Mouse (Mus musculus): ENCODE measurements around the gene Mrpl24. TPM values are rescaled to one million over a fixed set of nuclear protein-coding genes. Genes with fewer than 3 reads are reported as not detected.

Gene Mrpl24
- polyA plus RNA-seq, 1 experiment from 2014 or later: 71.4 TPM

DNA sequence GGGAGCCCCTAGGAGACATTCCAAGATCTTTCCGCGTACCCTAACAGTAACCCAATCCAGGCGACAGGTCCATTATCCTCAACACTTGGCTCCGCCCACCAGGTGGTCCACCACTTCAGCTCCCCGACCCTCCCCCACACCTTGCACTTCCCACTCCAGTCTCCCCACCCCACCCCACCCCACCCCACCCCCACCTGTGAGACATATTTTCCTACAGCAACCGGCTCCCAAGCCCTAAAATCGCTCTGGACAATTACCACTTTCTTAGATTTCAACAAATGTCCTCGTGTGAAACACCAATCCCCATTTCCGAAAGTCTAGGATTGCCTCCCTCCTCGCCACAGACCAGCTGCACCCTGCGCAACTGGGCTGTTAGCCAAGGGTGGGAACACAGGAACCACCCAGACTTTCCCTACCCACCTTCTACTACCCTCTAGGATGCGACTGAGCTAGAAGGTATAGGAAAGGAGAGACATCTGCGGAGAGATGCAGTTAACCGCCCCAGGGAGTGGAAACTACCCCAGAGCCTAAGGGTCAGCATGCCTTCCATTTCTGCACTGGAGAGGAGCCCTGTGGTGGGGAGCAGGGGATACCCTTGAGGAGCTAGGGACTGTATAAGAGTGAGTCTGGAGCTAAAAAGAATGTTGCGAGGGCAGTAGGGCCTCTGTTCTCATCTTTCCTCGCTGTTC lies 30.1 kb downstream of the Mrpl24 start:
- H3K36me3 ChIP-seq: peaks cover 21% of the 10 kb centered on the region
- H3K4me1 ChIP-seq: peaks cover 76% of the 10 kb centered on the region
- H3K27me3 ChIP-seq: no peaks in the 10 kb centered on the region
- H3K4me2 ChIP-seq (replicated peaks): peak overlapping the region; percentile 74
- H3K4me3 ChIP-seq: peak overlapping the region; percentile 56
- WGBS: 1% methylated on average over 16 of the region's 16 CpGs
- H3K27ac ChIP-seq: peak overlapping the region; percentile 97
- ATAC-seq (ENCODE audit: insufficient number of reproducible peaks, insufficient read depth, low FRiP score, low TSS enrichment): 0 out of 2 replicates have a peak, but pooled peaks have one; percentile 19
- H3K9me3 ChIP-seq: no peaks in the 10 kb centered on the region
- peak overlapping the region; percentile 69 for H3K9ac ChIP-seq

DNA sequence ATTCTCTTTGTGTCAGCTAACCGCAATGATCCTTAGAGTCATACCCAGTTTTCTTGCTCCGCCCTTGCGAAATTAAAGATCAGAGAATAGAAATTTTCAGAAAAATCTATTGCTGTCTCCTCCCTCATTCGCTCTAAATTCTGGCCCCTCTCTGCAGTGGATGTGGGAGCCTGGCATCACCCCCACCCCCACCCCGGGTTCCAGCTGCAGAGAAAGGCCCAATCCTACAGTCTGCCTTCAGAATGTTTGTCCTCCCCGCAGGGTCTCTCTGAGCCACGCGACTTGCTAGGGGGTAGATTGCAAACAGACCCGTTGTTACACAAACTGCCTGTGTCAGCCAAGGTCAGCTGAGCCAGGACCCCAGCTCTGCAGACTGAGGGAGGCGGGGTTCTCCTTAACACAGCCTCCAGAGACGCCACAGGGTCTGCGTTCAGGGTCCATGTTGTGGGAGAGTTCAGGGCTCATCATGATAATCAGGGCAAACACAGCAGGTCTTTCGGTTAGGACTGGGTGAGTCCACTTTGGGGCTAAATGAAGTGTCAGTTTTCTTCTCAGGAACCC lies 30.7 kb downstream of the Mrpl24 start:
- Histone ChIP-seq H3K9ac (peak overlapping the region; percentile 69), H3K4me3 (peak overlapping the region; percentile 56), H3K27me3 (no peaks in the 10 kb centered on the region), H3K4me1 (peaks cover 69% of the 10 kb centered on the region), H3K4me2 (replicated peaks) (peak overlapping the region; percentile 74), H3K27ac (peak overlapping the region; percentile 97), H3K9me3 (no peaks in the 10 kb centered on the region), H3K36me3 (peaks cover 24% of the 10 kb centered on the region)
- ATAC-seq (ENCODE audit: insufficient number of reproducible peaks, insufficient read depth, low FRiP score, low TSS enrichment): 0 out of 2 replicates have a peak, but pooled peaks have one; percentile 6
- 2% methylated on average over 13 of the region's 13 CpGs for WGBS

- Histone ChIP-seq H3K4me1 (peaks cover 50% of the 10 kb centered on the region), H3K4me2 (replicated peaks) (peak overlapping the region; percentile 74), H3K36me3 (peaks cover 24% of the 10 kb centered on the region), H3K9ac (peak overlapping the region; percentile 37; the same call in 1 of the 2 replicates), H3K4me3 (peak overlapping the region; percentile 56), H3K27ac (peak overlapping the region; percentile 69), H3K27me3 (no peaks in the 10 kb centered on the region), H3K9me3 (no peaks in the 10 kb centered on the region)
- WGBS: 24% methylated on average over 12 of the region's 12 CpGs
- ATAC-seq (ENCODE audit: insufficient number of reproducible peaks, insufficient read depth, low FRiP score, low TSS enrichment): no peak
These were observed 32.6 kb downstream of the Mrpl24 start for GRCm38 (mm10) chr3:87951946-87952345.

- Histone ChIP-seq H3K4me2 (replicated peaks) (peak overlapping the region; percentile 74), H3K9me3 (no peaks in the 10 kb centered on the region), H3K27me3 (no peaks in the 10 kb centered on the region), H3K4me1 (peaks cover 45% of the 10 kb centered on the region), H3K27ac (peak overlapping the region; percentile 69), H3K9ac (peak overlapping the region; percentile 37; the same call in 1 of the 2 replicates), H3K36me3 (peaks cover 24% of the 10 kb centered on the region), H3K4me3 (peak overlapping the region; percentile 56)
- ATAC-seq (ENCODE audit: insufficient number of reproducible peaks, insufficient read depth, low FRiP score, low TSS enrichment): no peak
- 2% methylated on average over 5 of the region's 5 CpGs for WGBS
These were observed 33.1 kb downstream of the Mrpl24 start for GRCm38 (mm10) chr3:87952440-87952839.

DNA sequence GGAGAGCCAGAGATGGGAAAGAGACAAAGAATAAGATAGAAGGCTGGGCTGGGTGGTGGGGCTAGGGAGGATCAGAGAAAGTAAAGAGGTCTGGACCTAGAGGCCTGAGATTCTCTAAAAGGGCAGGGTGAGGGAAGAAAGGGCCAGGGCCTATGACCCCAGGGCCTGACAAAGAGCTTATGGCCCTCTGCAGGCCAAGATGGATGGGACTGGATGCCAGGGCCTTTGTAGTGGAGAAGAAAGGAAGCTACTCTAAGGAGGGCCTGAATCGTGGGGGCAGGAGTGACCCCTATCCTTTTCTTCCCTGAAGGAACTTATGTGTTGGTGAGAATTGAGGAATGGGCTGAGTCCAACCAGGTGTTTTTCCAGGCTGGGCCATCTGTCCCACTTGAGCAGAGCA lies 38.8 kb downstream of the Mrpl24 start:
- peaks cover 27% of the 10 kb centered on the region; the same call in 1 of the 2 replicates for H3K4me1 ChIP-seq
- peaks cover 18% of the 10 kb centered on the region for H3K36me3 ChIP-seq
- whole genome bisulfite sequencing: 0% methylated on average over 1 of the region's 1 CpGs
- H3K27me3 ChIP-seq: no peaks in the 10 kb centered on the region
- no peak overlapping the region for H3K4me3 ChIP-seq
- H3K27ac ChIP-seq: peak overlapping the region; percentile 8; the same call in 1 of the 2 replicates
- H3K9me3 ChIP-seq: no peaks in the 10 kb centered on the region
- ATAC-seq (ENCODE audit: insufficient number of reproducible peaks, insufficient read depth, low FRiP score, low TSS enrichment): no peak
- H3K9ac ChIP-seq: no peak overlapping the region
- H3K4me2 ChIP-seq (replicated peaks): no peak overlapping the region

GRCm38 (mm10) chr3:87958476-87958875 lies 39.2 kb downstream of the Mrpl24 start:
- H3K9ac ChIP-seq: no peak overlapping the region
- H3K27ac ChIP-seq: peak overlapping the region; percentile 98; the same call in 1 of the 2 replicates
- peaks cover 27% of the 10 kb centered on the region; the same call in 1 of the 2 replicates for H3K4me1 ChIP-seq
- no peak for ATAC-seq (ENCODE audit: insufficient number of reproducible peaks, insufficient read depth, low FRiP score, low TSS enrichment)
- peaks cover 14% of the 10 kb centered on the region for H3K36me3 ChIP-seq
- no peaks in the 10 kb centered on the region for H3K9me3 ChIP-seq
- H3K4me3 ChIP-seq: no peak overlapping the region
- H3K27me3 ChIP-seq: no peaks in the 10 kb centered on the region
- WGBS: 9% methylated on average over 4 of the region's 4 CpGs
- H3K4me2 ChIP-seq (replicated peaks): no peak overlapping the region

DNA sequence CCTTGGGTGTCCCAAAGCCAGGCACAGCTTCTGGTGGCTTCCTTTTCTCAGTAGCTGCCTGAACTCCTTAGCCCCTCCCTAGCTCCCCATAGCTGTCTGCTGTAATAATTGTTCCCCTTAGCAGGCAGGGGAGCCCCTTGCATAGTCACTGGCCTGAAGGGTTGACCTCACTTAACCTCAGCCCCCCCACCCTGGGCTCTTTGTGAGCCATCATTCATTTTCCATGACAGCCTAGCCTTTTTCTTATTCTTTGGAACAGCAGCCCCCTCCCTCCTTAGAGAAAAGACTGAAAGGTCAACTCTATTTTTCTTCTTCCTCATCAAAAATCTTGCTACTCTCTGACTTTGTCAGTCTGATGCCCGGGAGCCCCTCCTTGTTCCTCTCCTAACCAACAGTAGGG lies 39.7 kb downstream of the Mrpl24 start:
- WGBS: 36% methylated on average over 1 of the region's 1 CpGs
- Histone ChIP-seq H3K9me3 (no peaks in the 10 kb centered on the region), H3K36me3 (peaks cover 9% of the 10 kb centered on the region), H3K27me3 (no peaks in the 10 kb centered on the region), H3K4me1 (peaks cover 27% of the 10 kb centered on the region; the same call in 1 of the 2 replicates), H3K27ac (peak overlapping the region; percentile 98), H3K9ac (no peak overlapping the region), H3K4me2 (replicated peaks) (no peak overlapping the region), H3K4me3 (no peak overlapping the region)
- no peak for ATAC-seq (ENCODE audit: insufficient number of reproducible peaks, insufficient read depth, low FRiP score, low TSS enrichment)

GRCm38 (mm10) chr3:87959371-87959770 lies 40.1 kb downstream of the Mrpl24 start:
- 0 out of 2 replicates have a peak overlapping the region, but pooled peaks have one; percentile 57 for H3K9ac ChIP-seq
- H3K9me3 ChIP-seq: no peaks in the 10 kb centered on the region
- ATAC-seq (ENCODE audit: insufficient number of reproducible peaks, insufficient read depth, low FRiP score, low TSS enrichment): no peak
- H3K27ac ChIP-seq: peak overlapping the region; percentile 98
- H3K4me1 ChIP-seq: peaks cover 27% of the 10 kb centered on the region; the same call in 1 of the 2 replicates
- WGBS: 62% methylated on average over 7 of the region's 7 CpGs
- H3K4me2 ChIP-seq (replicated peaks): peak overlapping the region; percentile 55; the same call in 1 of the 2 replicates
- no peaks in the 10 kb centered on the region for H3K27me3 ChIP-seq
- H3K4me3 ChIP-seq: no peak overlapping the region
- H3K36me3 ChIP-seq: peaks cover 5% of the 10 kb centered on the region; the same call in 1 of the 2 replicates

DNA sequence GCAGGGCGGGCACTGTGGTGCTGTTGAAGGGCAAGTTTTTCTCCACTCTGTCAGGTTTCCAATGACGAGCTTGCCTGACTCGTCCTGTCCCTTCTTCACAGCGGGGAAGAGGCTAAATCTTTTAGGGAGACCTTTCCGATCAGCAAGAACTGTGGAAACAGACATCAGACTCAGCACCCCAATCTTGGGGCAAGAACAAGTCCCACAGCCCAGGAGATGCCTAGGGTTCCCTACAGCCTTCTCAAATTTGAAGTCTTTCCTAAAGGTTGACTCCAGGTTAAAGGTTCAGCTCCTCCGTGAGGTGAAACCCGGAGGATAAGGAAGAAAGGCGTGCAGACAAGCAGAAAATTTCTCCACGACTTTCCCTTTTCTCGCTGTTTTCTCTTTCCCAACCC lies 40.9 kb downstream of the Mrpl24 start:
- no peaks in the 10 kb centered on the region for H3K36me3 ChIP-seq
- peak overlapping the region; percentile 38 for H3K4me3 ChIP-seq
- H3K9ac ChIP-seq: peak overlapping the region; percentile 57
- no peak for ATAC-seq (ENCODE audit: insufficient number of reproducible peaks, insufficient read depth, low FRiP score, low TSS enrichment)
- WGBS: 6% methylated on average over 10 of the region's 10 CpGs
- peak overlapping the region; percentile 98 for H3K27ac ChIP-seq
- H3K9me3 ChIP-seq: no peaks in the 10 kb centered on the region
- peaks cover 27% of the 10 kb centered on the region; the same call in 1 of the 2 replicates for H3K4me1 ChIP-seq
- H3K27me3 ChIP-seq: no peaks in the 10 kb centered on the region
- H3K4me2 ChIP-seq (replicated peaks): peak overlapping the region; percentile 55

DNA sequence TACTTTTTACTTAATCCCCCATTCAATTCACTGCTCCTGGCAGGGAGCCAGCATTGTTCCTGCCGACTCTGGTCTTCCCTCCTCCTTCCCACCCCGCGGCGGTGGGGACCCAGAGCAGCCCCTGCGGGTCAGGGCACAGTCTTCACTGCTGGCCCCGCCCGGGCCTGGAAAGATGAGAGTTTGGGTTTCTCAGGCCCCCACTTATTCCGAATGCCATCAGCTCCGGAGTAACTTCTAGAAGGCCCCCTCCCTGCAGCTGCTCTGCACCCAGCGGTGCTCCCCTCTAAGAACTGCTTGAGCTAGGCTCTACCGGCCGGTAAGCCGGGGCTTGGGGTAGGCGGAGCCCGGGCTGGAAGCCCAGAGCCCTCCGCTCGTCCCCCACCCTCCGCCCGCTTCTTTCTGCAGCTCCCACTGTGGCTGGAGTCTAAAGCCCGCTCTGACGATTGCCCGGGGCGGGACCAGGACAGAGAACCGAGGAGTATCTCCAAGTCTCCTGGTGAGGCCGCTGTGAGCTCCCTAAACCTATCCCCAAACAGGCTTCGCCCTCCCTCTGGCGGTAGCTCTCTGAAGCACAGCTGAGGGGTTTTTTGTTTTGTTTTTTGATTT lies 41.4 kb downstream of the Mrpl24 start:
- Histone ChIP-seq H3K9ac (peak overlapping the region; percentile 57), H3K4me2 (replicated peaks) (peak overlapping the region; percentile 55), H3K27ac (peak overlapping the region; percentile 98), H3K4me3 (peak overlapping the region; percentile 38), H3K4me1 (peaks cover 27% of the 10 kb centered on the region; the same call in 1 of the 2 replicates), H3K27me3 (no peaks in the 10 kb centered on the region), H3K9me3 (no peaks in the 10 kb centered on the region), H3K36me3 (no peaks in the 10 kb centered on the region)
- peak; percentile 98 for ATAC-seq (ENCODE audit: insufficient number of reproducible peaks, insufficient read depth, low FRiP score, low TSS enrichment)
- under 1% methylated on average over 27 of the region's 27 CpGs for WGBS

DNA sequence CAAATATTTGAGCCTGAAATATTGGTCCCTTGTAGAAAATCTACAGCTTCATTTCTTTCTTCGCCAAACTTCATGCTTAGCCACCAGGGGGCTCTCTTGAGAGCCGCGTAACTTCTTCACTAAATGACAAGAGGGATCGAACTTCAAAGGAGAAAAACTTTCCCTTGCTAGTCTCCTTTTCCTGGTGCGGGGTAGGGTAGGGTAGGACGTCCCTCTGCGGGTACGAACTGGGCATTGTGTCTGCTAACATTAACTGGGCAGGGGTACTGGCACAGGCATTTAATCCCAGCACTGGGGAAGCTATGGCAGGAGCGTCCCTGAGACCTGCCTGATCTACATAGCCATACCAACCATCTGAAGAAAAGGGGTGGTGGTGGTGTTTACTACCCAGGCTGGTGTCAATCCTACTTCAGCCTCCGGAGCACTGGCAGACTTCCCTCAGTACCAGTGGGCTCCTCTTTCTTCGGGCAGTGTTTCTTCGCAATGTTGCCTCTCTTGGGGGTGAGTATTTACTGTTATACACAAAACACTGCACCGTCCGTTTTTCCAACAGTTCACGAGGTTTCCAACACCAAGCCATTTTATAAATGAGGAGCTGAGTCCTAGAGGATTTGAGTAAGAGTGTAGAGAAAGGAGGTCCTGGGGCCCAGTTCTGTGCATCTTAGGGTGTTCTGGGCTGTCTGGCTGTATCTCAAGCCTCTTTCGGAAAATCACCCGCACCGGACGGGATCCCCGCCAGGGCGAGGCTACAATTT lies 51.1 kb downstream of the Mrpl24 start:
- H3K36me3 ChIP-seq: no peaks in the 10 kb centered on the region
- H3K4me2 ChIP-seq (replicated peaks): peak overlapping the region; percentile 96
- peak overlapping the region; percentile 53 for H3K4me3 ChIP-seq
- under 1% methylated on average over 21 of the region's 21 CpGs for whole genome bisulfite sequencing
- ATAC-seq (ENCODE audit: insufficient number of reproducible peaks, insufficient read depth, low FRiP score, low TSS enrichment): peak; percentile 8; the same call in 1 of the 2 replicates
- peaks cover 47% of the 10 kb centered on the region for H3K4me1 ChIP-seq
- H3K9ac ChIP-seq: peak overlapping the region; percentile 71; the same call in 1 of the 2 replicates
- peaks cover 16% of the 10 kb centered on the region; the same call in 1 of the 2 replicates for H3K27me3 ChIP-seq
- H3K27ac ChIP-seq: 0 out of 2 replicates have a peak overlapping the region, but pooled peaks have one; percentile 12
- H3K9me3 ChIP-seq: no peaks in the 10 kb centered on the region
